Mouse (Mus musculus): Measurements from ENCODE around the gene Daam1.

Gene Daam1

GRCm38 (mm10) chr12:71901211-71901610, 70.3 kb downstream of the Daam1 start:
- no peak for DNase-seq

GRCm38 (mm10) chr12:71901859-71902258, 71.0 kb downstream of the Daam1 start:
- DNase-seq, result no peak

- DNase-seq, result no peak
Measured at GRCm38 (mm10) chr12:71902317-71902716, 71.4 kb downstream of the Daam1 start.

- no peak for DNase-seq
Measured at GRCm38 (mm10) chr12:71903218-71903617, 72.3 kb downstream of the Daam1 start.

- DNase-seq, result no peak
Measured at GRCm38 (mm10) chr12:71904310-71904709, 73.4 kb downstream of the Daam1 start.

GRCm38 (mm10) chr12:71904926-71905325, 74.0 kb downstream of the Daam1 start:
- no peak for DNase-seq

GRCm38 (mm10) chr12:71905640-71906320, 74.9 kb downstream of the Daam1 start:
- no peak for DNase-seq

- DNase-seq, result peak; percentile 40
Measured at GRCm38 (mm10) chr12:71906582-71907267, 75.8 kb downstream of the Daam1 start.

- DNase-seq, result no peak
Measured at GRCm38 (mm10) chr12:71908984-71909383, 78.1 kb downstream of the Daam1 start.

GRCm38 (mm10) chr12:71910246-71910645, 79.4 kb downstream of the Daam1 start:
- no peak for DNase-seq

GRCm38 (mm10) chr12:71912262-71912661, 81.4 kb downstream of the Daam1 start:
- no peak for DNase-seq

GRCm38 (mm10) chr12:71919156-71919555, 88.3 kb downstream of the Daam1 start:
- DNase-seq, result peak; percentile 19

GRCm38 (mm10) chr12:71919962-71920361, 89.1 kb downstream of the Daam1 start:
- DNase-seq, result no peak

GRCm38 (mm10) chr12:71922827-71923381, 92.0 kb downstream of the Daam1 start:
- DNase-seq, result no peak

GRCm38 (mm10) chr12:71924978-71925529, 94.2 kb downstream of the Daam1 start:
- DNase-seq, result no peak

GRCm38 (mm10) chr12:71925990-71926700, 95.3 kb downstream of the Daam1 start:
- no peak for DNase-seq

- DNase-seq, result no peak
Measured at GRCm38 (mm10) chr12:71928092-71928491, 97.2 kb downstream of the Daam1 start.

GRCm38 (mm10) chr12:71929876-71930275, 99.0 kb downstream of the Daam1 start:
- DNase-seq, result no peak

GRCm38 (mm10) chr12:71932433-71933386, 101.8 kb downstream of the Daam1 start:
- DNase-seq, result no peak

GRCm38 (mm10) chr12:71933989-71934645, 103.2 kb downstream of the Daam1 start:
- no peak for DNase-seq

- no peak for DNase-seq
Measured at GRCm38 (mm10) chr12:71936636-71937035, 105.8 kb downstream of the Daam1 start.
